Mouse (Mus musculus) midbrain, postnatal 0 days (tissue): Measurements from ENCODE around the gene Wnt10b. TPM values are rescaled to one million over a fixed set of nuclear protein-coding genes. Genes with fewer than 3 reads are reported as not detected.

Experiments
- ATAC-seq: fragments of 200-750 bp; cut with Nextera tagmentation; 2 replicates; pipeline ENCODE4 v1.8.0; 2017; ENCODE audit warnings: moderate number of reproducible peaks, mild to moderate bottlenecking, moderate TSS enrichment, moderate library complexity; ENCODE audit not compliant: low FRiP score
- DNase-seq: peaks from one replicate; pipeline ENCODE4 v3.0.0-alpha.2; 2015; ENCODE audit warnings: low spot score
- H3K27ac ChIP-seq: fragments of 300-500 bp; sonication (generic); 2 replicates; pipeline ENCODE4 v1.5.1; 2014; ENCODE audit warnings: low read depth, mild to moderate bottlenecking, low read length, mixed read lengths
- H3K27me3 ChIP-seq: fragments of 300-500 bp; sonication (generic); 2 replicates; pipeline ENCODE4 v1.6.1; 2014; ENCODE audit warnings: low read length, control low read depth, mixed read lengths; ENCODE audit not compliant: insufficient read depth
- H3K36me3 ChIP-seq: fragments of 300-500 bp; sonication (generic); 2 replicates; pipeline ENCODE4 v1.6.1; 2014; ENCODE audit warnings: low read length, control low read depth, mixed read lengths; ENCODE audit not compliant: insufficient read depth
- H3K4me1 ChIP-seq: fragments of 300-500 bp; sonication (generic); 2 replicates; pipeline ENCODE4 v1.6.1; 2014; ENCODE audit warnings: mild to moderate bottlenecking, control low read depth, antibody characterized with exemption, low read length, mixed read lengths; ENCODE audit not compliant: insufficient read depth
- H3K4me2 ChIP-seq: fragments of 300-500 bp; sonication (generic); 2 replicates; pipeline ENCODE4 v1.6.1; 2014; ENCODE audit warnings: low read depth, mild to moderate bottlenecking, low read length, mixed read lengths; ENCODE audit not compliant: poor library complexity, severe bottlenecking
- H3K4me3 ChIP-seq: fragments of 300-500 bp; sonication (generic); 2 replicates; pipeline ENCODE4 v1.5.1; 2014; ENCODE audit warnings: low read depth, mild to moderate bottlenecking, low read length, moderate library complexity
- H3K9ac ChIP-seq: fragments of 300-500 bp; sonication (generic); replicated peaks from 2 replicates; pipeline ENCODE4 v1.6.1; 2014; ENCODE audit warnings: mild to moderate bottlenecking, low read length, moderate library complexity, mixed read lengths; ENCODE audit not compliant: poor library complexity, severe bottlenecking
- H3K9me3 ChIP-seq: fragments of 300-500 bp; sonication (generic); 2 replicates; pipeline ENCODE4 v1.6.1; 2016; ENCODE audit warnings: low read length, control low read depth
- CTCF ChIP-seq: IDR thresholded peaks from 2 replicates; pipeline ENCODE4 v1.5.1; 2016; ENCODE audit warnings: antibody characterized with exemption, mild to moderate bottlenecking
- WGBS: fragments of 180-500 bp; shearing (Covaris S2); extraction: QIAGEN DNeasy Blood & Tissue Kit; methylation state at CpG from one replicate; pipeline ENCODE4 v1.1.7; 2014; 5-methylcytosine and 5-hydroxymethylcytosine counted together
- polyA plus RNA-seq: library from polyadenylated mRNA; unstranded; fragments of >200 nt; fragmentation: Nextera tagmentation; extraction: Ambion mirVana; gene quantifications from 2 replicates; pipeline ENCODE4 v1.2.1, GENCODE M21; 2015
- total RNA-seq: library from RNA; depleted of rRNA; stranded (reverse); fragments of >200 nt; gene quantifications from 2 replicates; pipeline ENCODE4 v1.2.3, GENCODE M21; 2014

Gene Wnt10b
- total and polyA plus RNA-seq, 2 experiments from 2014 or later = 1.5 TPM; not detected in 1

- no peak for ATAC-seq
- H3K27me3 ChIP-seq = no peaks in the 10 kb centered on the region; the same call in 1 of the 2 replicates
Observed at GRCm38 (mm10) chr15:98733370-98733769, 44.6 kb downstream of the Wnt10b start.

DNA sequence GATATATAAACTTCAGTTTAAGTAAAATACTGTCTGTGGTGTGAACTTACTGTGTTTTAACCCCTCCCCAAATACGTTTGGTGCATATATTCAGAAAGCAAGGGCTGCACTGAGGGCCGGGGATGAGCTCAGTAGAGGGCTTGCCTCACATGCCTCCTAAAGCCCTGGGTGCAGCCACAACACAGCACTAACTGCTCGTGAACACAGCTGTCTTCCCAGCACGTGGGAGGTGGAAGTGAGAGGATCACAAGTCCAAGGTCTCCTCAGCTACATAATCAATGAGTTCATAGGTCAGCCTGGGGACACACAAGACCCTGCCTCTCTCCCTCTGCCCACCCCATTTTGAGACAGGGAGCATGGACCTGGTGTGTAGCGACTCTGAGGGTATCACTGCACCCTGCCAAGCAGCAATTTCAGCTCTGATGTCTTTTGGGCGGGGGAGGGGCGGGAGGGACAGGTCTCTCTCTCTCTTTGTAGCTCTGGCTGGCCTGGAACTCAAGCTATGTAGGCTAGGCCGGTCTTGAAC lies 45.9 kb downstream of the Wnt10b start:
- Histone ChIP-seq H3K27me3 (no peaks in the 10 kb centered on the region; the same call in 1 of the 2 replicates), H3K4me2 (no peak overlapping the region), H3K27ac (no peak overlapping the region), H3K9me3 (no peaks in the 10 kb centered on the region), H3K4me3 (no peak overlapping the region), H3K36me3 (peaks cover 16% of the 10 kb centered on the region; the same call in 1 of the 2 replicates), H3K4me1 (peaks cover 4% of the 10 kb centered on the region; the same call in 1 of the 2 replicates), H3K9ac (no peak overlapping the region)
- WGBS = 69% methylated on average over 8 of the region's 8 CpGs
- no peak for TF ChIP-seq CTCF
- ATAC-seq (no peak), DNase-seq (no peak)

More at GRCm38 (mm10) chr15:98733370-98733769, 44.6 kb downstream of the Wnt10b start:
- no peak overlapping the region for H3K4me3 ChIP-seq
- 63% methylated on average over 6 of the region's 6 CpGs for WGBS
- H3K9me3 ChIP-seq = no peaks in the 10 kb centered on the region
- no peak for DNase-seq
- no peaks in the 10 kb centered on the region for H3K4me1 ChIP-seq
- no peak for TF ChIP-seq CTCF
- no peak overlapping the region for H3K9ac ChIP-seq
- no peak overlapping the region for H3K4me2 ChIP-seq
- no peak overlapping the region for H3K27ac ChIP-seq
- peaks cover 20% of the 10 kb centered on the region for H3K36me3 ChIP-seq

DNA sequence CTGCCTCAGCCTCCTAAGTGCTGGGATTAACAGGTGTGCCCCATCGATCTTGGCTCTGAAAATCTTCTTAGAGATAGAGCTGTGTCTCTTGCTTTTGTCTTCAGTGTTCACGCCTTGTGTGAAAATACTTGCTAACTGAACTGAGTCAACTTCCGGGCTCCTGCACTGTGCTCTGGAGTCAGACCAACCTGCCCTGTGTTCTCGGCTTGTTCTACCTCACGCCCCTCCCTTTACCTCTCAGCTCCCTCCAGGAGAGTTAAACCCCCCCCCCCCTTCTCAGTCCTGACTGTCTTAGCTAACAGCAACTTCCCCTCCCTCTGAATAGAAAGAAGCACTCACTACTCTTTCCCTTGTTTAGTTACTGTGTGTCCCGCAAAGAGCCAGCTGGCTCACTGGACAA lies 47.2 kb downstream of the Wnt10b start:
- no peak for TF ChIP-seq CTCF
- Histone ChIP-seq H3K4me3 (no peak overlapping the region), H3K9me3 (no peaks in the 10 kb centered on the region), H3K4me2 (no peak overlapping the region), H3K27me3 (no peaks in the 10 kb centered on the region; the same call in none of the 2 replicates), H3K27ac (no peak overlapping the region), H3K4me1 (peaks cover 4% of the 10 kb centered on the region; the same call in 1 of the 2 replicates), H3K9ac (no peak overlapping the region), H3K36me3 (0 out of 2 replicates have a peak, but pooled peaks cover 6% of the 10 kb centered on the region)
- DNase-seq (no peak), ATAC-seq (no peak)
- 84% methylated on average over 6 of the region's 6 CpGs for WGBS

- H3K9ac ChIP-seq = no peak overlapping the region
- 78% methylated on average over 7 of the region's 7 CpGs for WGBS
- 0 out of 2 replicates have a peak, but pooled peaks cover under 1% of the 10 kb centered on the region for H3K36me3 ChIP-seq
- DNase-seq (no peak), ATAC-seq (no peak)
- no peak overlapping the region for H3K4me2 ChIP-seq
- H3K27ac ChIP-seq = no peak overlapping the region
- H3K4me1 ChIP-seq = peaks cover 4% of the 10 kb centered on the region; the same call in 1 of the 2 replicates
- no peaks in the 10 kb centered on the region; the same call in none of the 2 replicates for H3K27me3 ChIP-seq
- no peak for TF ChIP-seq CTCF
- no peaks in the 10 kb centered on the region for H3K9me3 ChIP-seq
- H3K4me3 ChIP-seq = no peak overlapping the region
Observed at GRCm38 (mm10) chr15:98729791-98730545, 48.0 kb downstream of the Wnt10b start.

GRCm38 (mm10) chr15:98728366-98728765 lies 49.6 kb downstream of the Wnt10b start:
- H3K9ac ChIP-seq = no peak overlapping the region
- H3K27me3 ChIP-seq = no peaks in the 10 kb centered on the region; the same call in none of the 2 replicates
- DNase-seq (no peak), ATAC-seq (no peak)
- H3K36me3 ChIP-seq = no peaks in the 10 kb centered on the region
- no peak overlapping the region for H3K27ac ChIP-seq
- TF ChIP-seq CTCF = no peak
- no peaks in the 10 kb centered on the region for H3K9me3 ChIP-seq
- H3K4me1 ChIP-seq = peaks cover 4% of the 10 kb centered on the region; the same call in 1 of the 2 replicates
- peak overlapping the region; percentile 95 for H3K4me2 ChIP-seq
- H3K4me3 ChIP-seq = peak overlapping the region; percentile 41; the same call in 1 of the 2 replicates
- 37% methylated on average over 9 of the region's 9 CpGs for WGBS
